Mouse (Mus musculus): ENCODE data around the gene Snx1.

Gene Snx1

GRCm38 (mm10) chr9:66051493-66051892 lies 74.9 kb downstream of the Snx1 start:
- DNase-seq (ENCODE audit: low read depth, low spot score): no peak

- DNase-seq (ENCODE audit: low read depth, low spot score): no peak
Observed at GRCm38 (mm10) chr9:66049931-66050601, 76.3 kb downstream of the Snx1 start.

GRCm38 (mm10) chr9:66043241-66043640 lies 83.1 kb downstream of the Snx1 start:
- no peak for DNase-seq (ENCODE audit: low read depth, low spot score)

GRCm38 (mm10) chr9:66042331-66042730 lies 84.1 kb downstream of the Snx1 start:
- DNase-seq (ENCODE audit: low read depth, low spot score): no peak

- DNase-seq (ENCODE audit: low read depth, low spot score): no peak
Observed at GRCm38 (mm10) chr9:66040801-66041200, 85.6 kb downstream of the Snx1 start.

- no peak for DNase-seq (ENCODE audit: low read depth, low spot score)
Observed at GRCm38 (mm10) chr9:66039290-66039689, 87.1 kb downstream of the Snx1 start.

- DNase-seq (ENCODE audit: low read depth, low spot score): no peak
Observed at GRCm38 (mm10) chr9:66038581-66038980, 87.8 kb downstream of the Snx1 start.

Measured in R1 (cell line).